14 mouse cellular contexts compared by ENCODE assay signal in the genomic region with DNA sequence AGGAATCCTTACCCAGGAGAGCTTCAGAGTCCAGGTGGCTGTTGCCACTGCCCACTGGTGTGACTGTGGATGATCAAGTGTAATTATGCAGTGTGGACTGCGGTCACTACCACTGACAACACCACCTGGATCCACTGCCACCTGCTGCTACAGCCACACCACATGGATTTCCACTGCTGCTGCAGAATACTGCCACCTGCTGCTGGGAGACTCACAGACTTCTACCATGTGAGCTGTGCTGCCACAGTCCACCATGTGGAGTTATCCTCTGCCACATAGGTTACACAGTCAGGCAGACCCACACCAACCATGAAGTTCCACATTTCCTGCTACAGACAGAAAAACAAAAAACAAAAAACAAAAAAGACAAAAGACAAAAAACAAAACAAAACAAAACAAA.
DNase-seq lines count a peak whose midpoint lies in the region; ATAC-seq and TF ChIP-seq lines count a peak whose summit lies in the region.
"Had no signal": no experiment of that assay in that cellular context is flagged by ENCODE, and none has a peak within 500 bp of the region (broad histone marks: within the 10 kb centered on the region; RNA-seq: fewer than 3 reads in every experiment).

No protein-coding gene starts in this region.

- no peak for DNase-seq in forebrain, embryonic 14.5 days (ENCODE audit: low spot score)
- DNase-seq in lung, adult 18-20 months: no peak
- peak; percentile 3 for DNase-seq in brain, embryonic 14.5 days (ENCODE audit: low read depth)
- DNase-seq in lung, postnatal 25 days (ENCODE audit: low spot score): peak; percentile 6
- DNase-seq in testis, postnatal 10 days (ENCODE audit: low spot score): no peak
- DNase-seq: adrenal gland, postnatal 14 days; gastrocnemius, postnatal 14 days; spleen, adult 18-20 months had no signal

- H3K4me1 ChIP-seq in forebrain, embryonic 15.5 days: no peaks in the 10 kb centered on the region
- H3K4me1 ChIP-seq in forebrain, embryonic 14.5 days (ENCODE audit: control insufficient read depth, insufficient read depth, low read length): no peaks in the 10 kb centered on the region
- no peaks in the 10 kb centered on the region for H3K4me1 ChIP-seq in lung, embryonic 16.5 days (replicated peaks; ENCODE audit: control insufficient read depth, insufficient read depth, low read length)
- H3K4me1 ChIP-seq: lung, embryonic 15.5 days had no signal

- no peak for TF ChIP-seq CTCF in brain, embryonic 14.5 days (IDR thresholded peaks at IDR 0.05; ENCODE audit: borderline replicate concordance, extremely low read depth, insufficient read depth, insufficient read length)

- ATAC-seq in forebrain, embryonic 15.5 days (replicated peaks): 0 out of 2 replicates have a peak, but pooled peaks have one; percentile 46
- ATAC-seq in forebrain, embryonic 14.5 days: no peak
- 0 out of 2 replicates have a peak, but pooled peaks have one; percentile 7 for ATAC-seq in lung, embryonic 16.5 days (ENCODE audit: low read depth)
- no peak for ATAC-seq in megakaryocyte progenitor cell, adult 5-6 weeks (replicated peaks; ENCODE audit: poor library complexity)
- ATAC-seq: hindbrain, embryonic 16.5 days had no signal

- H3K27ac ChIP-seq in forebrain, embryonic 15.5 days (replicated peaks): no peak overlapping the region
- H3K27ac ChIP-seq in forebrain, embryonic 14.5 days (ENCODE audit: low read depth, low read length): no peak overlapping the region
- no peak overlapping the region for H3K27ac ChIP-seq in lung, embryonic 16.5 days (ENCODE audit: low read length)
- H3K27ac ChIP-seq: lung, embryonic 15.5 days had no signal

- WGBS in forebrain, embryonic 15.5 days: 89% methylated on average over 1 of the region's 1 CpGs
- 78% methylated on average over 1 of the region's 1 CpGs for WGBS in forebrain, embryonic 14.5 days
- 100% methylated on average over 1 of the region's 1 CpGs for WGBS in lung, embryonic 16.5 days

- H3K4me3 ChIP-seq in forebrain, embryonic 15.5 days: no peak overlapping the region
- no peak overlapping the region for H3K4me3 ChIP-seq in forebrain, embryonic 14.5 days (ENCODE audit: low read depth, low read length)
- no peak overlapping the region for H3K4me3 ChIP-seq in lung, embryonic 16.5 days (ENCODE audit: low read length)
- H3K4me3 ChIP-seq: lung, embryonic 15.5 days; myocyte had no signal

- no peak overlapping the region for H3K4me2 ChIP-seq in forebrain, embryonic 15.5 days (replicated peaks)
- H3K4me2 ChIP-seq in forebrain, embryonic 14.5 days (ENCODE audit: low read length): no peak overlapping the region
- no peak overlapping the region for H3K4me2 ChIP-seq in lung, embryonic 16.5 days (ENCODE audit: low read depth, low read length)
- H3K4me2 ChIP-seq: lung, embryonic 15.5 days had no signal

- no peaks in the 10 kb centered on the region for H3K36me3 ChIP-seq in forebrain, embryonic 15.5 days
- no peaks in the 10 kb centered on the region for H3K36me3 ChIP-seq in forebrain, embryonic 14.5 days (ENCODE audit: control insufficient read depth, insufficient read depth, low read length)
- no peaks in the 10 kb centered on the region for H3K36me3 ChIP-seq in lung, embryonic 16.5 days (ENCODE audit: control insufficient read depth, insufficient read depth, low read length)
- H3K36me3 ChIP-seq: lung, embryonic 15.5 days had no signal

- H3K9ac ChIP-seq in forebrain, embryonic 15.5 days (replicated peaks): no peak overlapping the region
- no peak overlapping the region for H3K9ac ChIP-seq in forebrain, embryonic 14.5 days (ENCODE audit: low read length)
- no peak overlapping the region for H3K9ac ChIP-seq in lung, embryonic 16.5 days (ENCODE audit: low read length)
- H3K9ac ChIP-seq: lung, embryonic 15.5 days had no signal

- no peak for TF ChIP-seq POLR2A in brain, embryonic 14.5 days (IDR thresholded peaks at IDR 0.05; ENCODE audit: borderline replicate concordance, extremely low read depth, insufficient read depth, insufficient read length, poor library complexity, severe bottlenecking)

- no peaks in the 10 kb centered on the region for H3K9me3 ChIP-seq in forebrain, embryonic 15.5 days
- H3K9me3 ChIP-seq in forebrain, embryonic 14.5 days (replicated peaks; ENCODE audit: control insufficient read depth, low read length): no peaks in the 10 kb centered on the region
- no peaks in the 10 kb centered on the region for H3K9me3 ChIP-seq in lung, embryonic 16.5 days (ENCODE audit: control insufficient read depth, low read length)
- H3K9me3 ChIP-seq: lung, embryonic 15.5 days had no signal

- H3K27me3 ChIP-seq in forebrain, embryonic 15.5 days: no peaks in the 10 kb centered on the region
- H3K27me3 ChIP-seq in forebrain, embryonic 14.5 days (replicated peaks; ENCODE audit: control insufficient read depth, insufficient read depth, low read length): no peaks in the 10 kb centered on the region
- no peaks in the 10 kb centered on the region for H3K27me3 ChIP-seq in lung, embryonic 16.5 days (ENCODE audit: control insufficient read depth, insufficient read depth, low read depth, low read length)
- H3K27me3 ChIP-seq: lung, embryonic 15.5 days had no signal

Comparison
In these comparisons a context has a peak if more than half of its experiments do, and no peak if none do; other contexts are left out.
1. ATAC-seq: peak in forebrain, embryonic 15.5 days (single experiment) and lung, embryonic 16.5 days (single experiment); none in forebrain, embryonic 14.5 days (single experiment) and megakaryocyte progenitor cell, adult 5-6 weeks (single experiment).
2. DNase-seq: peak in brain, embryonic 14.5 days (single experiment) and lung, postnatal 25 days (single experiment); none in forebrain, embryonic 14.5 days (single experiment), lung, adult 18-20 months (0 of 2) and testis, postnatal 10 days (single experiment).